Mouse (Mus musculus) hindbrain, postnatal 0 days (tissue): ENCODE data around the gene Cacna1b. TPM values are rescaled to one million over a fixed set of nuclear protein-coding genes. Genes with fewer than 3 reads are reported as not detected.
A peak's percentile ranks its signal among the peaks of the same experiment; 100 is the strongest.

Source experiments
- ATAC-seq: fragments of 200-750 bp; cut with Nextera tagmentation; 2 replicates; pipeline ENCODE4 v1.8.0; 2017; ENCODE audit warnings: mild to moderate bottlenecking, moderate TSS enrichment, moderate library complexity
- DNase-seq: peaks from one replicate; pipeline ENCODE4 v3.0.0-alpha.2; 2015; ENCODE audit warnings: low spot score
- H3K27ac ChIP-seq: fragments of 300-500 bp; sonication (generic); 2 replicates; pipeline ENCODE4 v1.5.1; 2014; ENCODE audit warnings: mild to moderate bottlenecking
- H3K27me3 ChIP-seq: fragments of 300-500 bp; sonication (generic); 2 replicates; pipeline ENCODE4 v1.6.1; 2014; ENCODE audit warnings: low read length, mixed read lengths; ENCODE audit not compliant: insufficient read depth
- H3K36me3 ChIP-seq: fragments of 300-500 bp; sonication (generic); 2 replicates; pipeline ENCODE4 v1.6.1; 2014; ENCODE audit warnings: low read length, mixed read lengths; ENCODE audit not compliant: insufficient read depth
- H3K4me1 ChIP-seq: fragments of 300-500 bp; sonication (generic); 2 replicates; pipeline ENCODE4 v1.6.1; 2014; ENCODE audit warnings: antibody characterized with exemption, low read length, mixed read lengths; ENCODE audit not compliant: insufficient read depth
- H3K4me2 ChIP-seq: fragments of 300-500 bp; sonication (generic); 2 replicates; pipeline ENCODE4 v1.6.1; 2014; ENCODE audit warnings: low read depth, mild to moderate bottlenecking, low read length, moderate library complexity, mixed read lengths
- H3K4me3 ChIP-seq: fragments of 300-500 bp; sonication (generic); 2 replicates; pipeline ENCODE4 v1.5.1; 2014; ENCODE audit warnings: low read length
- H3K9ac ChIP-seq: fragments of 300-500 bp; sonication (generic); replicated peaks from 2 replicates; pipeline ENCODE4 v1.6.1; 2014; ENCODE audit warnings: mild to moderate bottlenecking, low read length, moderate library complexity, mixed read lengths
- H3K9me3 ChIP-seq: fragments of 300-500 bp; sonication (generic); 2 replicates; pipeline ENCODE4 v1.6.1; 2016; ENCODE audit warnings: low read length, mixed read lengths
- CTCF ChIP-seq: IDR thresholded peaks from 2 replicates; pipeline ENCODE4 v1.5.1; 2016; ENCODE audit warnings: antibody characterized with exemption, control low read depth, low read depth
- WGBS: fragments of 180-500 bp; shearing (Covaris S2); extraction: QIAGEN DNeasy Blood & Tissue Kit; methylation state at CpG from one replicate; pipeline ENCODE4 v1.1.7; 2014; 5-methylcytosine and 5-hydroxymethylcytosine counted together
- polyA plus RNA-seq: library from polyadenylated mRNA; unstranded; fragments of >200 nt; fragmentation: Nextera tagmentation; extraction: Ambion mirVana; gene quantifications from 2 replicates; pipeline ENCODE4 v1.2.1, GENCODE M21; 2015
- total RNA-seq: library from RNA; depleted of rRNA; stranded (reverse); fragments of >200 nt; gene quantifications from 2 replicates; pipeline ENCODE4 v1.2.3, GENCODE M21; 2014

The Cacna1b gene
- total and polyA plus RNA-seq, 2 experiments from 2014 or later = 11.8 to 103 TPM

- no peak overlapping the region for H3K4me3 ChIP-seq
- TF ChIP-seq CTCF = no peak
- DNase-seq (no peak), ATAC-seq (no peak)
- H3K4me1 ChIP-seq = no peaks in the 10 kb centered on the region
- H3K9ac ChIP-seq = no peak overlapping the region
- 91% methylated on average over 15 of the region's 15 CpGs for WGBS
- no peak overlapping the region for H3K27ac ChIP-seq
- H3K36me3 ChIP-seq = peaks cover 18% of the 10 kb centered on the region
- H3K9me3 ChIP-seq = no peaks in the 10 kb centered on the region
- no peaks in the 10 kb centered on the region for H3K27me3 ChIP-seq
- no peak overlapping the region for H3K4me2 ChIP-seq
Observed at GRCm38 (mm10) chr2:24606531-24606930, 156.4 kb downstream of the Cacna1b start.

- no peak for TF ChIP-seq CTCF
- no peak overlapping the region for H3K9ac ChIP-seq
- no peaks in the 10 kb centered on the region for H3K9me3 ChIP-seq
- no peaks in the 10 kb centered on the region for H3K27me3 ChIP-seq
- no peak overlapping the region for H3K27ac ChIP-seq
- 74% methylated on average over 4 of the region's 4 CpGs for WGBS
- ATAC-seq (no peak), DNase-seq (no peak)
- no peak overlapping the region for H3K4me2 ChIP-seq
- H3K36me3 ChIP-seq = peaks cover 18% of the 10 kb centered on the region
- H3K4me1 ChIP-seq = no peaks in the 10 kb centered on the region
- no peak overlapping the region for H3K4me3 ChIP-seq
Observed at GRCm38 (mm10) chr2:24605096-24605495, 157.9 kb downstream of the Cacna1b start.

- WGBS = 86% methylated on average over 4 of the region's 4 CpGs
- ATAC-seq = no peak
Observed at GRCm38 (mm10) chr2:24589426-24589825, 173.5 kb downstream of the Cacna1b start.

GRCm38 (mm10) chr2:24587999-24588398, 175.0 kb downstream of the Cacna1b start:
- 0 out of 2 replicates have a peak, but pooled peaks cover 5% of the 10 kb centered on the region for H3K9me3 ChIP-seq
- no peak overlapping the region for H3K4me2 ChIP-seq
- ATAC-seq (no peak), DNase-seq (no peak)
- no peaks in the 10 kb centered on the region for H3K36me3 ChIP-seq
- no peaks in the 10 kb centered on the region for H3K27me3 ChIP-seq
- H3K4me3 ChIP-seq = no peak overlapping the region
- H3K4me1 ChIP-seq = no peaks in the 10 kb centered on the region
- H3K27ac ChIP-seq = no peak overlapping the region
- no peak overlapping the region for H3K9ac ChIP-seq
- TF ChIP-seq CTCF = no peak

More at GRCm38 (mm10) chr2:24589426-24589825, 173.5 kb downstream of the Cacna1b start:
- H3K27me3 ChIP-seq = no peaks in the 10 kb centered on the region
- 0 out of 2 replicates have a peak, but pooled peaks cover 5% of the 10 kb centered on the region for H3K9me3 ChIP-seq
- no peak overlapping the region for H3K9ac ChIP-seq
- DNase-seq = no peak
- no peak overlapping the region for H3K4me2 ChIP-seq
- no peaks in the 10 kb centered on the region for H3K4me1 ChIP-seq
- H3K4me3 ChIP-seq = no peak overlapping the region
- H3K27ac ChIP-seq = no peak overlapping the region
- no peak for TF ChIP-seq CTCF
- H3K36me3 ChIP-seq = no peaks in the 10 kb centered on the region

- H3K9me3 ChIP-seq = no peaks in the 10 kb centered on the region
- no peak overlapping the region for H3K9ac ChIP-seq
- no peak overlapping the region for H3K4me3 ChIP-seq
- TF ChIP-seq CTCF = peak; percentile 70
- peak; percentile 62 for DNase-seq
- H3K27me3 ChIP-seq = no peaks in the 10 kb centered on the region
- H3K4me1 ChIP-seq = no peaks in the 10 kb centered on the region
- no peak overlapping the region for H3K27ac ChIP-seq
- ATAC-seq = no peak
- H3K4me2 ChIP-seq = no peak overlapping the region
- WGBS = 24% methylated on average over 3 of the region's 3 CpGs
- H3K36me3 ChIP-seq = no peaks in the 10 kb centered on the region
Observed at GRCm38 (mm10) chr2:24574616-24575015, 188.3 kb downstream of the Cacna1b start.

GRCm38 (mm10) chr2:24570917-24571316, 192.0 kb downstream of the Cacna1b start:
- H3K27ac ChIP-seq = no peak overlapping the region
- no peaks in the 10 kb centered on the region for H3K4me1 ChIP-seq
- ATAC-seq (no peak), DNase-seq (no peak)
- H3K27me3 ChIP-seq = no peaks in the 10 kb centered on the region
- H3K4me3 ChIP-seq = no peak overlapping the region
- H3K36me3 ChIP-seq = no peaks in the 10 kb centered on the region
- H3K9me3 ChIP-seq = no peaks in the 10 kb centered on the region
- WGBS = 79% methylated on average over 1 of the region's 1 CpGs
- no peak overlapping the region for H3K4me2 ChIP-seq
- no peak for TF ChIP-seq CTCF
- no peak overlapping the region for H3K9ac ChIP-seq

GRCm38 (mm10) chr2:24568555-24568954, 194.4 kb downstream of the Cacna1b start:
- ATAC-seq = peak; percentile 70; the same call in 1 of the 2 replicates
- Histone ChIP-seq H3K4me3 (no peak overlapping the region), H3K36me3 (no peaks in the 10 kb centered on the region), H3K9me3 (no peaks in the 10 kb centered on the region), H3K27ac (no peak overlapping the region), H3K9ac (no peak overlapping the region), H3K27me3 (no peaks in the 10 kb centered on the region), H3K4me2 (no peak overlapping the region), H3K4me1 (no peaks in the 10 kb centered on the region)
- DNase-seq = peak; percentile 87
- peak; percentile 88 for TF ChIP-seq CTCF
- 7% methylated on average over 3 of the region's 3 CpGs for whole genome bisulfite sequencing
